Mouse (Mus musculus): ENCODE measurements around the gene Gm3047. TPM values are rescaled to one million over a fixed set of nuclear protein-coding genes. Genes with fewer than 3 reads are reported as not detected.

The Gm3047 gene
- not detected for total RNA-seq (2023)

GRCm38 (mm10) chr14:4555105-4555504 is at the start of gene Gm3047:
TSS of gene Gm3047 (plus strand) at chr14:4555405.

Other genes starting within 250 kb of the Gm3047 start
- not detected for gene Gm3149, start 238.1 kb upstream of the Gm3047 start, total RNA-seq (2023)
- not detected for gene 2610042L04Rik, start 220.6 kb upstream of the Gm3047 start, total RNA-seq (2023)
- gene Gm3159, start 157.9 kb upstream of the Gm3047 start, total RNA-seq (2023): not detected
- gene Gm3164, start 140.0 kb upstream of the Gm3047 start, total RNA-seq (2023): not detected
- gene Gm3173, start 124.4 kb upstream of the Gm3047 start, total RNA-seq (2023): not detected
- gene Gm3182, start 73.7 kb upstream of the Gm3047 start, total RNA-seq (2023): not detected
- not detected for gene Gm8159, start 76.9 kb downstream of the Gm3047 start, total RNA-seq (2023)
- gene Gm3239, start 108.8 kb downstream of the Gm3047 start, total RNA-seq (2023): not detected
- not detected for gene Gm7876, start 153.8 kb downstream of the Gm3047 start, total RNA-seq (2023)
- gene Gm3252, start 171.4 kb downstream of the Gm3047 start, total RNA-seq (2023): not detected
- not detected for gene Gm9602, start 220.9 kb downstream of the Gm3047 start, total RNA-seq (2023)